Mouse (Mus musculus) adrenal gland, adult (tissue): Measurements from ENCODE around the gene Hsph1.

Experiments
- DNase-seq, 2 experiments: peaks; one replicate each; pipeline ENCODE4 v3.0.0; 2022 to 2023; ENCODE audit warnings: low spot score in 1 of 2; ENCODE audit not compliant: inconsistent age in 2 of 2

The Hsph1 gene

GRCm38 (mm10) chr5:149642783-149643509 lies 6.8 kb upstream of the Hsph1 start:
- no peak for DNase-seq

GRCm38 (mm10) chr5:149642366-149642765 lies 6.2 kb upstream of the Hsph1 start:
- peak in 1 of 2 experiments; percentile 30 for DNase-seq

GRCm38 (mm10) chr5:149641277-149641892 lies 5.2 kb upstream of the Hsph1 start:
- no peak for DNase-seq

- peak in 1 of 2 experiments; percentile 41 for DNase-seq
These were observed 1.1 kb upstream of the Hsph1 start for GRCm38 (mm10) chr5:149637306-149637705.

GRCm38 (mm10) chr5:149635556-149635955 lies 620 bp downstream of the Hsph1 start:
- DNase-seq: no peak

GRCm38 (mm10) chr5:149634409-149635035 lies 1.7 kb downstream of the Hsph1 start:
- DNase-seq: peak in 1 of 2 experiments; percentile 57

- no peak for DNase-seq
These were observed 10.6 kb downstream of the Hsph1 start for GRCm38 (mm10) chr5:149625547-149625946.

- DNase-seq: peak; percentile 57 to 75
These were observed 12.1 kb downstream of the Hsph1 start for GRCm38 (mm10) chr5:149623815-149624675.

GRCm38 (mm10) chr5:149622644-149623043 lies 13.5 kb downstream of the Hsph1 start:
- peak in 1 of 2 experiments; percentile 52 for DNase-seq

- no peak for DNase-seq
These were observed 14.0 kb downstream of the Hsph1 start for GRCm38 (mm10) chr5:149622152-149622551.

- peak in 1 of 2 experiments; percentile 78 for DNase-seq
These were observed 18.3 kb downstream of the Hsph1 start for GRCm38 (mm10) chr5:149617776-149618425.

- no peak for DNase-seq
These were observed 19.4 kb downstream of the Hsph1 start for GRCm38 (mm10) chr5:149616817-149617216.

GRCm38 (mm10) chr5:149616138-149616537 lies 20.0 kb downstream of the Hsph1 start:
- peak in 1 of 2 experiments; percentile 70 for DNase-seq

GRCm38 (mm10) chr5:149612740-149613139 lies 23.4 kb downstream of the Hsph1 start:
- peak; percentile 69 to 80 for DNase-seq

GRCm38 (mm10) chr5:149612165-149612518 lies 24.0 kb downstream of the Hsph1 start:
- DNase-seq: peak in 1 of 2 experiments; percentile 40

- peak in 1 of 2 experiments; percentile 50 for DNase-seq
These were observed 24.6 kb downstream of the Hsph1 start for GRCm38 (mm10) chr5:149611476-149612164.

- DNase-seq: no peak
These were observed 29.0 kb downstream of the Hsph1 start for GRCm38 (mm10) chr5:149607083-149607720.

GRCm38 (mm10) chr5:149603241-149603640 lies 32.9 kb downstream of the Hsph1 start:
- DNase-seq: no peak

- no peak for DNase-seq
These were observed 34.2 kb downstream of the Hsph1 start for GRCm38 (mm10) chr5:149601996-149602395.
